Mouse (Mus musculus) bone marrow macrophage, adult 2 months (primary cell): Measurements from ENCODE around the gene 9130019O22Rik.
A peak's percentile ranks its signal among the peaks of the same experiment; 100 is the strongest.
"Not testable (repeated sequence)": the region's sequence is repeated elsewhere in the genome, so short reads cannot be mapped to it uniquely, and the experiment has no call there.

Experiments used
- CTCF ChIP-seq: IDR thresholded peaks from 2 replicates; pipeline ENCODE4 v1.5.1; 2012; ENCODE audit warnings: low read depth, mild to moderate bottlenecking, low read length, moderate library complexity
- POLR2A ChIP-seq: IDR thresholded peaks from 2 replicates; pipeline ENCODE4 v1.6.1; 2012; ENCODE audit warnings: mild to moderate bottlenecking, low read depth, low read length, borderline replicate concordance

DNA sequence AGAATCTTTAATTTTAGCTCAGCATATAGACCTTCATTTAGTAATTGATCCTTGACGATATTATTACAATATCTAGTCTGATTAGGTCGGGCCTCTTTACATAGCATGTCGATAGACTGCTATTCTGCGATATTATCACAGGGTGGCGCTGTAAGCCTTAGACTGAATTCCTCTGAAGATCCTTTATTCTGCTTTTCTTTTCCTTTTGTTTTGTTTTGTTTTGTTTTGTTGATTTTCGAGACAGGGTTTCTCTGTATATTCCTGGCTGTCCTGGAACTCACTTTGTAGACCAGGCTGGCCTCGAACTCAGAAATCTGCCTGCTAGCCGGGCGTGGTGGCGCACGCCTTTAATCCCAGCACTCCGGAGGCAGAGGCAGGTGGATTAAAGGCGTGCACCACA lies 24.5 kb downstream of the 9130019O22Rik start:
- 0 out of 2 replicates have a peak, but pooled peaks have one; percentile 18 for TF ChIP-seq CTCF
- not testable (repeated sequence) for TF ChIP-seq POLR2A
